Mouse (Mus musculus) kidney, postnatal 25 days (tissue): ENCODE measurements around the gene Olfr177.

Experiments used
- DNase-seq, 2 experiments: peaks; one replicate each; pipeline ENCODE4 v3.0.0; 2021; ENCODE audit warnings: mixed read lengths in 2 of 2

The Olfr177 gene

GRCm38 (mm10) chr16:58874668-58875067 is at the start of gene Olfr177:
Olfr177 (minus strand) TSS chr16:58874768.
- no peak for DNase-seq

DNA sequence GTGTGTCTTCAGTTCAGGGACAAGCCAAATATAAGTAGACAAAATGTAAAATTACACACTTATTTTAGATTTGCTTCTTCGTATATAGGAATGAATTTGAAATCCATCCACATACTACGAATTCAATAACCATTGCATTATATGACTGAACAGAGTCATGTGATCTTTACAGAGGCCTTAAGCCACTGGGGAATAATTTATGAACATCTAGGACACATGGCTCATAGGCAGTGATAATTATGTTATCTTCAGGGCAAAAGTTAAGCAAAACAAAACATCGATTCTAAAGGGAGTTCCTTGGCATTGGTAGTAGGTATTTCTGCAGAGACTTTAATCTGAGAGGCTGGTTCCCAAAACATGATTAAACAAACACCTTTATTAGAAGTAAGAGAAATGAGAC is 17.4 kb upstream of the Olfr177 start, which contains the start of gene Olfr178:
TSS of gene Olfr178 (minus strand) at position 101 of the 400 bp plus-strand sequence.
- no peak for DNase-seq

GRCm38 (mm10) chr16:58884416-58884815 is 9.8 kb upstream of the Olfr177 start:
- no peak for DNase-seq

DNA sequence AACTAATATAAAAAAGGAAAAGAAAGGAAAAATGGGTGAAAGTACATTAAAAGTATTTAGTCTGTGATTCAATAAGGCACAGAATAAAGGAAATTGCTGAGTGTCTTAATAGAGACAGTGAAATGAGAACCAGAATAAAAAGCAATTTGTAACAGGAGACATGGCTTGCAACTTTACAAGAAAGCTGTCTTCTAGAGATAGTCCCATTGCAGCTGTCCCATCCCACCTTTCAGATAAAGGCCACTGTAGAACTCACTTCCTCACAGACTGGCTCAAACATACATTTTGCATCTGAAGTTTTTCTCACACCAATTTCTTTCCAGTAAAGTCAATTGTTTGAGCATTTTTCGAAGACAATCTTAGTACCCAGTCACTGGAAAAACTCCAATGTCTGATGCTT is 13.1 kb downstream of the Olfr177 start:
- no peak for DNase-seq

GRCm38 (mm10) chr16:58860032-58860737 is 14.4 kb downstream of the Olfr177 start:
- no peak for DNase-seq

DNA sequence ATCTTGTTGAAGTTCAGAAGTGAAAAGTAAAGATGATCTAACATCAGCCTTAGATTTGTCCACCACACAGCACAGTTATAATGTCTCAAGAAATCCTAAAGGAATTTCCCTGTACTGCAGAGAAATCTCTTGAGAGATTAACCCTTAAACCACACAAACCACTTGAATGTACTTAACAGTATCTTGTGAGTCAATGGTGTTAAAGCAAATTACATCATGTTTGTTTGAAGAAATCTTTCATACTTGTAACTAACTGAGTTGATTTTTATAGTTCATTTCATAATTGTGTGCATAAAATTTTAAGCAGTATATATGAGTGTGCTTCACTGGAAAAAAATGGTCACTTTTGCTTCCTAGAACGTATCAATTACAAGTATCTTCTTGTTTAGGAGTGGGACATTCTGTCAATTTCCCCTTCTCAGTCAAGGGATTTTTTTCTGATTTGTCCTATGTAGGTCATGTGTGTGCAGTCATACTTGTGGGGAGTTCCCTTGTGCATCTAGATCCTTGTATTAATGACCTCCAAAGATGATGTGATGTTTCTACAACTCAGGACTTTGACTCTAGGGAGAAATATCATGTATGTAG is 47.7 kb downstream of the Olfr177 start, which contains the start of gene Olfr175-ps1:
TSS of gene Olfr175-ps1 (minus strand) at position 51 of the 588 bp plus-strand sequence.
- no peak for DNase-seq
